Mouse (Mus musculus) frontal cortex, postnatal 36 days (tissue): ENCODE data around the gene Meiob.

Source experiments
- DNase-seq, 2 experiments: peaks; one replicate each; pipeline ENCODE4 v3.0.0; 2022; ENCODE audit warnings: low spot score in 2 of 2

Meiob gene

DNA sequence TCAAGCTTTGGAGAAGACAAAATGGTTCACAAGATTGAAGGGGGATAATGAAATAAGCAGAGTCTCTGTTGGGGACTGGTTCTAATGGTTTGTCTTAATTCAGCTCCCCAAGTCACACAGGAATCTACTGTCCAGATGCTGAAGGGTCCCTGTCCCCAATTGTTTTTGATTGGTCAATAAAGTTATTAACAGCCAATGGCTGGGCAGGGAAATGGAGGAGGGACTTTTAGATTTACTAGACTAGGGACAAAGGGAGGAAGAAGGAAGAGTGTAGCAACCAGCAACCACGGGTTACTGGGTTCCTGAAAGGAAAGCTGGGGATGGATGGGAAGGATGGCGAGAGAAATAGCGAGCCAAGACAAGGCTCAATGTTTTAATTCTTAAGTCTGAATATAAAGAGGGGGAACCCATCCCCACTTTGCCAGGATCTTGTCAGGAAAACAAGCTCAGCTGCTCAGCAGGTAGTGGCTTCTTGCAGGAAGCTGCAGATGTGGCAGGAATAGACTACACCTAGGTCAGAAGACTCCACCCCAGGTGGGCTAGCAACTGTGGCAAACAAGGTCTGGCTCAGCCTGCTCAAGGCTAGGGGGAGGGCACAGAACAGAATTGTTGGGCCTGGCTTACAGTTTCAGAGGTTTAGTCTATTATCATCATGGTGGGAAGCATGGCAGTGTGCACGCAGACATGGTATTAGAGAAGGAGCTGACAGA is 69.8 kb downstream of the Meiob start:
- DNase-seq = no peak

DNA sequence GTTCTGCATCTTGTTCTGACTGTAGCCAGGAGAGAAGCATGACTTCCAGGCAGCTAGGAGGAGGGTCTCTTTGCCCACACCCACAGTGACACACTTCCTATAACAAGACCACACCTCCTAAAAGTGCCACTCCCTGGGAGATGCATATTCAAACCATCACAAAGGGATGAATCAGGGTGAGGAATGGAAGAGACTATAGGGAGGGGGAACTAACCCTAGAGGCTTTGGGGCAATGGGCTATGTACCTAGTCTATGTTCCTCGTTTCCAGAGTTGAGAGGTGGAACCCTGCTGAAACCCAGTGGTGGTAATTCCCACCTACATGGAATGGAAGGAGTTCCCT is 70.3 kb downstream of the Meiob start:
- DNase-seq = no peak

DNA sequence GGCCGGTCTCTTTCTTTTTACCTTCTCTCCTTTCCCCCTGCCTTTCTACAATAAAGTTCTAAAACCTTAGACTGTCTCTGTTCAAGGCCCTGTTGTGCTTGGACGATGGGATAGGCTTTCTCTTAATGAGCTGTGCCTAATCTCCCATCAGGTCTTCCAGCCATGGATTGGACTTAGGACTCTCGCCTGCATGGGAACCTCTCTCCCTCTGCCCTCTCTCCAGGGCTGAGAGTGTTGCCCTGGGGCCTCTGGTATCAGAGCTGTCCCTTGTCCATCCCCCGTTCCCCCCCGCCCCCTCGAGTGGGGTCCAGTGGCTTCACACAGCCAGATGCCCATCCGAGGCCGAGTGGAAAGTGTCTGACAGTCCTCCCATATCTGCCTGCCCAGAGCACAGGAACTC is 70.9 kb downstream of the Meiob start:
- DNase-seq = no peak

DNA sequence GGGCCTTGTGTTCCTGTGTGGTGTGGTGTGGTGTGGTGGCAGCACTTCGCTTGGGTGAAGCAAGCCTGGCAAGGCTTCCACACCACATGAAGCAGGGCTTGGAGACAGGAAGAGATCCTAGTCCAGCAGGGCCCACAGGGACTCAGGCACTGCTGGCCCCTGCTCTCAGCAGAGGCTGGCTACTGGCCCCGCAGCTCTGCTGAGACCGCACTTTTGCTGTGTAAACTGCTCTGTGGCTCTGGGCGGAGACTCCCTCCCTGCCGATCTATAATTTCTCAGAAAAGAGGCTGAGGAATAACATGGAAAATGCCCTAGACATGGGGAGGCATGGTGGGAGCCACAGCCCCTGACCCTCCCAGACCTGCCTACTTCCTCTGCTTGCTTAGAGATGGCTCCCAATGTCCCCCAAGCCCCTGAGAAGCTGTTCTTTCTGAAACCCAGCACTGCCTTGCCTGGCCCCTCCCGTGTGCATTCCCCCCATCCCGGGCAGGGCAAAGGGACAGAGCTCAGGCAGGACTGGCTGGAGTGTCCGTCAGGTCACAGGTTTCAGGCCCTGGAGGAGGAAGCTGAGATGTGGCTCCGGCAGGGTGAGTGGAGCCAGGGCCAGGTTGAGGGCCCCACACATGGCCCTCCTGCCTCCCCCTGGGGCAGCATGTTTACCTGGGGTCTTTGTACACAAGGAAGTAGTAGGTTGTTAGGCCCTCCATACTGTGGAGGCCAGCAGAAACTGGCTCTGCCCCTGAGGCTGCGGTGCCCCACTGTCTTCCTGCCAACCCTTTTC is 73.4 kb downstream of the Meiob start:
- DNase-seq = no peak

DNA sequence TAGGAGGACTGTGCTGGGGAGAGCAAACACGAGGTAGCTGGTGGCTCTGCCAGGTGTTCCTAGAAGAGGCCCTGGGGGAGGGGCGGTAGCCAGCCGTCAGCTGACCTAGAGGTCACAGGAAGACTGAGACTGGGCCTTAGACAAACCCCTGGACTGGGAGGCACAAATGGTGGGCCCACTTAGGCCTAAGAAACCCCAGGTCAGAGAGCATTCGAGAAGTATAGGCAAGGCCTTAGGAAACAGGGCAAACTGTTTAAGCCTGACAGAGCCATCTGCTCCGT is 74.0 kb downstream of the Meiob start:
- no peak for DNase-seq

- no peak for DNase-seq
Observed at GRCm38 (mm10) chr17:24878531-24878930, 74.4 kb downstream of the Meiob start.

DNA sequence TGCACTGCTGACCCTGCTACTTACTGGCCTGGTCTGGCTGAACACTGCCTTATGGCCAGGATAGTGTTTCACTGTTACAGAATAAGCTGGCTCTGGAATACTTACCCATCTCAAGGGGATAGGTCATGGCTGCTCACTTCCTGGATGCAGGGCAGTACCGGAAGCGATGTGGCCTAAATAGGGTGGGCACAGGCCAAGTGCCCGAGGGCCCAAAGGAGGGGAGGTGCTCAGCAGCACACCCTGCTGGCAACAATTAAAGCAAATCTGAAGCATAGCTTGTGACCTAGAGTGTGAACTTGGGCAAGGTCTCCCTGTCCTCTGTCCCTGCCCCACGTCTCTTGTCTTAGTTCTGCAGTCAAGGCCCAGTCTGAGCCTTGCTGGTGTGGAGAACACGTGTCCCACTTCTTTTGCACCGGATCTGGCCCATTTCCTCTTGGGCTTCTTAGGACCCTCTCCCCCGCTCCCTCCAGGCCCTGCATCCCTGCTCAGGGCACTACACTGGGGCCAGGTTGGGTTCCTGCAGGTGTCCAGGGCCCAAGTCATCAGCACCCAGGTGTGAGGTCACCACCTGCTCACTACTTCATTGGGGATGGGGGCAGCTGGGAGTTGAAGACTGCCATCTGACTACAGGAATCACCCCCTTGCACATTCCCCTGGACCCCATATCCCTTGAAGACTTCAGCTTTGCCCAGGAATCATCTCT is 77.8 kb downstream of the Meiob start:
- no peak for DNase-seq

DNA sequence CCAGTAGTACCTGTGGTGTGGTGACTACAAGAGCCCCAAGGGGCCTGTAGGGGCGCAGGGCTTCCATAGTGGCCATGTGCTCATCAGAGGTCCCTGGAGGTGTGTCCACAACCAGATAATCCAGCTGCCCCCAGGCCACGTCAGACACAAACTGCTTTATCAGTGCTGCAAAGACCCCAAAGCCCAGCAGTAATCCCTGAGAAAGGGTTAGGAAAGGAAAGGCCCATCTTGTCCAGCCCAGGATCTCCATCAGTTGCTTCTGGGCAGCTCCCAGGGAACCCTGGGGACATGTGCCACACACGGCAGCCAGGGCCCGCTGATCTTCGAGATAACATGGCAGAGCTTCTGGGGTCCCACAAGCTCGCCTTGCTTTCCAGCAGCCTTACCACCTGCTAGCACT is 80.3 kb downstream of the Meiob start:
- no peak for DNase-seq

- DNase-seq = no peak
Observed at GRCm38 (mm10) chr17:24885356-24886133, 81.5 kb downstream of the Meiob start.

GRCm38 (mm10) chr17:24886134-24886931 is 82.2 kb downstream of the Meiob start, which contains the start of the genes Nubp2 and Spsb3:
TSS of gene Nubp2 (minus strand) at chr17:24886349.
TSS of gene Spsb3 (plus strand) at chr17:24886643.
- peak; percentile 97 to 100 for DNase-seq

- DNase-seq = no peak
Observed at GRCm38 (mm10) chr17:24886932-24887271, 82.8 kb downstream of the Meiob start.

DNA sequence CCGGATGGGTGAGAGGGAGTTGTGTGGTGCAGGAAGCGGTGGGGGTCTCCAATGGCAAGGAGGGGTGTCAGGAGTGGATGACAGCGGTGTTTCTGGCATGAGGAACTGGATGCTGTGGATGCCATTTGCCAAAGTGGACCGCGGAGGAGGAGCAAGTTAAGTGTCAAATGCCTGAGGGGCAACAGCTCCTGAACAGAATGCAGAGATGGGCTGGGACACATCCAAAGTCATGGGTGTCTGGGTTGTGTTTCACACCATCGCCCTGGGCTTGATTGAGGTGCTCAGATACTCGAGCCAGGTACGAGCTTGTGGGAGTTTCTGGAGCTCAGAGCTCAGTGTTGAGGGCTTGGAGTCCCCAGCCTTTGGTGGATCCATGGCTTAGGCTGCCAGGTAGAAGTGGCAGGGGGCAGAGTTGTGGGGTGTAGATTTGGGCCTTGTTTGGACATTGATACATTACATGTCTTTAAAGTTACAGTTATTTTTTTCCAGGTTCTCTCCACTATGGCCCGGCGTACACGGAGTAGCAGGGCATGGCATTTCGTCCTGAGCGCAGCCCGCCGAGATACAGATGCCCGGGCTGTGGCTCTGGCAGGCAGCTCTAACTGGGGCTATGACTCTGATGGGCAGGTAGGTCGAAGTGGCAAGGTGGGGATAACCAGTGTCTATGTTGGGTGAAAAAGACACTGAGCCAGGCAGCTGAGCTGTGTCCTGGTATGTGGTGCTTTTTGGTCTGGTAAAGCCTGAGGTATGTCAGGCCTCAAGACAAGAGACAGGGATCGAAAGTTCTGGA is 83.4 kb downstream of the Meiob start:
- DNase-seq = no peak

DNA sequence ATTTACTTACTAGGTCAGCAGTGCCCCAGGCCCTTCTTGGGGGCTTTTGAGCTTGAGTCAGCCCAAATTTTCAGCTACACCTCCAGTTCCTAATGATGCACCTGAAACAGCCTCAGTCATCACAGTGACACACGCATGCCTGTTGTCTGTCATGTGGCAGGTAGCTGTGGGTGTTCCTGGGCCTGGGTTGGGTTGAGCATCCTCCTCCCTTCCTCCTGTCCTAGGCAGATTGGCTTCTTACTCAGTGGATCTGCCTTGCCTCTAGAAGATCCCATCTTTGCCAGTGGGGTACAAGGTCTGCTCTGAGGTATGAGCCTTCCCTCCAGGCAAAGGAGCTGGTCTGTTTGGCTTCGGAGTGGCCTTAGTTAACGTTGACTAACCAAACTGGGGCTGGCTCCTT is 84.8 kb downstream of the Meiob start:
- no peak for DNase-seq
